Mouse (Mus musculus): ENCODE measurements around the gene Tarbp1.

DNA sequence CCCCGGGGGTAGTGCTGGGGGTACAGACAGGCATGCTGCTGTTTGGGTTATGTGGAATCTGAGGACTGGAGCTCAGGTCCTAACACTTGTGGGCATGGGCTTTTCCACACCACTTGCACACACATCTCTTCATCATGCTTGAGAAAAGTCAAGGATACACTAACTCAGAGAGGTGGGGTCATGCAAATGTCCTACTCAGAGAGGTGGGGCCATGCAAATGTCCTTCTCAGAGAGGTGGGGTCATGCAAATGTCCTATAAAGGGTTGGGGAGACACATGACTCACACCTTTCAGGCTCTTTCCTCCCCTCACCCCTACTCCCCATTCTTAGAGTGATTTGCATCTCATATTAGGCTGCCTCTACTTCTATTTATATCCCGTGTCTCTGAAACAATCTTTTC is 27.9 kb upstream of the Tarbp1 start:
- no peak for TF ChIP-seq EP300 (optimal IDR thresholded peaks at IDR 0.05)
- TF ChIP-seq CTCF (IDR thresholded peaks at IDR 0.05; ENCODE audit: low read depth): no peak

Data from stomach, postnatal 0 days (tissue).